Mouse (Mus musculus): ENCODE data around the gene Chst8.

Chst8 gene

DNA sequence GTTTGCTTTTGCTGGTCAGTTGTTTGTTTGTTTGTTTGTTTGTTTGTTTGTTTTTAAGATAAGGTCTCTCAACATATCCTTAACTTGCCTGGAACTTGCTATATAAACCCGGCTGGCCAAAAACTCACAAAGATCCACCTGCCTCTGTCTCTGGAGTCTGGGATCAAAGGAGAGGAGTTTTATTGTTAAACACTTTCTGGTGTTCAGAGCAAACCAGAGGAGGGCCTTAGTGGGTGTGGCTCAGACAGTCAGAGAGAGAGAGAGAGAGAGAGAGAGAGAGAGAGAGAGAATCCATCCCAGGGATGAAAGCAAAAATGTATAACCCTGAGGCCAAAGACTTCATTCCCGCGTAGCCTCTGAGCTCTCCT lies 13.1 kb downstream of the Chst8 start:
- no peak for DNase-seq

DNA sequence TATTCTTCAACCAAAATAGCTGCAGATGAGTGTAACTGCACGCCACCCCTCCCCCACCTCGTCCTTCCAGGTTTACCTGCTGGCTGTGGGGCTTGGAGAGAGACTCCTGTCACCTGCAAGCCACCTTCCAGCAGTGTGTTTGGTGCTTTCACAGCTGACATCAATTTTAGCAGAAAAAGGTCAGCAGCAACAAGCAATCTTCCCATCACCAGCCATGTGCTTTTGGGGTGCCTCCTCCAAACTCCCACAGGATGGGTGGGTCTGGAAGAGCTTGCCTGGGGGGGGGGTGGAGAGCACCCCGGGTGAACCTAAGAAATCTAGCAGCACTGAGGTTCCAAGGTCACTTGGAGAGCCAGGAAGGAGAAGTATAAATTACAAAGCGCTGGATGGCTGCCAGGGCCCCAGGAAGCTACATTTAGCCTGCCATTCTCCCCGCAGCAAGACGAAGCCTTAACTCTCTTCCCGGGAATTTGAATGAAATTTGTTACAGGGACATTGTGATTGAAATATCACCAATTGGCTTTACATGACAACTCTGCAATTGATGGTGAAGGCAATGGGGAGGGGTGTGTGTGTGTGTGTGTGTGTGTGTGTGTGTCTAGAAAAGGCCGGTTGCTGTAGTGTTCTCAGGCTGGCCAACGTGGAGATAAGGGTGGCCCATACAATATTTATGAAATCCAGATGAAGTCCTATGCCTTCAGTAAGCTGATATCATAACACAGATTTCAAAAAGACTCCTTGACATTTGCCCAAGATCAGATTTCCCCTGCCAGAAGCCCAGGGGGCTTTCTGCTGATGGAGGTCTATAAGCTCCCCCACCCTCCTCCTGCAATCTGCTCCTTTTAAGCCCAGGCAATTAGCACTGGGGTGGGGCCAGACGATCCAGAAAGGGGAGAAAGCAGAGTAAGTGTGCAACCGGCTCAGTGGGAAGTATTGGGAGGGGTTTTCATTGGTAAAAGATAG lies 13.8 kb downstream of the Chst8 start:
- no peak for DNase-seq

DNA sequence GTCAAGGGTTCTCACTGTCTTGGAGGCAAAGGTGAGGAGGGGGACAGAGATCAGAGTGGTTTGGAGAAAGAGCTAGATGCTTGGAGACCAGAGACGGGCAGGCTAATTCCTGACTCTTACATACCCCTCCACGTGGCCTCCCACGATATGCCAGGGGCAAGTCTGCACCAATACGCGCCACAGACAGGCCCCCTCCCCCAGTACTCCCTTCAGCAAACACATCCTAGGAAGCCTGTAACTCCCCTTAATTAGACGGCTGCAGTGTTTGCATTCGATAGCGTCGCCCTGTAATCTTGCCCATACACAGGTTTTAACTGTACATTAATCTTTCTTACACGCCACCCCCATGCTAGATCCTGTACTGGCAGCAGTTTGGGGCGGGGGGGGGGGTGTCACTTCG lies 14.5 kb downstream of the Chst8 start:
- no peak for DNase-seq

DNA sequence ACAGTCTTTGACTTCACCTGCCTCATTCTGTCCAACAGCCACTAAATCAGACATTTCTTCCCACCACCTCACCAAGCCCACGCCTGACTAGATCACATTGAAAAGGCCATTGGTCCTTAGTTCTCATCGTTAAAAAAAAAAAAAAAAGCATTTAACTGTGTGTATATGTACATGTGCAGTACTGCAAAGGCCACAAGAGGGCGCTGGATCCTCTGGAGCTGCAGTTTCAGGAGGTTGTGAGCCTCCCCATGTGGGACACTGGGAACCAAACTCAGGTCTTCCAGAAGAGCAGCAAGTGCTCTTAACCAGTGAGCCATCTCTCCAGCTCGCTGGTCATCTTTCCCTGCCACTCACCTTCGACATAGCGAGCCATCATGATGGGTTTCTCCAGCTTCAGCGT lies 22.1 kb downstream of the Chst8 start:
- DNase-seq: no peak

DNA sequence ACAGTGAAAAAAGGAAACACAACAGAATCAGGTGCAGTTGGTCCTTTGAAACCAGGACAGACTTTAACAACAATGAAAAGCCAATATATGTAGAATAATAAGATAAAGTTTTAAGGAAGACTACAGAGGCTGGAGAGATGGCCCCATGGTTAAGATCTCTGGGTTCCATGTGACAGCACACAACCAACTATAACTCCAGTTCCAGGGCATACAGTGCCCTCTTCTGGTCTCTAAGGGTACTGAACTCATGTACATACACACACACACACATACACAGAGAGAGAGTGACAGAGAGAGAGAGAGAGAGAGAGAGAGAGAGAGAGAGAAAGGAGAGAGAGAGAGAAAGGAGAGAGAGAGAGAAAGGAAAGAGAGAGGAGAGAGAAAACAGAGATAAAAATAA lies 25.3 kb downstream of the Chst8 start:
- no peak for DNase-seq

DNA sequence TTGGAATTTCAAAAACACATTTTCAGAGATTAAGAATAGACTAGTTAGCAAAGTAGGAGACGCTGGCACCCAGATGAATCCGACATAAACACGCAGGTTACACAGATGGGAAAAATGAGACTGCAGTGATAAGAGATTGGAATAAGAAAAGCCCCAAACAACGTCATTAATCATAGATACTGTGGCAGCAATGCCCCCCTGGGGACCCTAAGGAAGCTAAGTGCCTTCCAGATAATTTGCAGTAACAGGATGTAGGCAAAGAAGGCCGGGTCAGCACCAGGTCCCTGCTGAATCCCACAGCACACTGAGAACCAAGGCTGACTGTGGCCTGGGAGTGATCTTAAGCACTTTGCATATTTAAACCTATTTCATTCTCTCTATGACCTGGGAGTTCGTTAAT lies 27.5 kb downstream of the Chst8 start:
- DNase-seq: no peak

DNA sequence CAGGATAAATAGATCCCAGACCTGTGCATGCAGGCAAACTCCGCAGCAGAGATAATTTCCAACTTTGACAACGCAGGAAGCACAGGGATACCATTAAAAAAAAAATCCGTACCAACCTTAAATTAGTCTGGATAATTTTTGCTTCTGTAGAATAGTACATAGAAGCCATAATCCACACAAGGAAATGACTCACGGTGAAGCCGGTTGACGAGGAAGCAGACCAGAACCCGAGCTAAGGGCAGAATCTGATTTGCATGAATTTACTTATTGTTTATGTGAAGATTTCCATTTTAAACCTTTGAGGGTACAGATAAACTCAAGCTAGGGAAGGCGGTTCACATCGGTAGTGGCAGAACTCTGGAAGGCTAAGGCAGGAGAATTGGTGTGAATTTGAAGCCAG lies 28.0 kb downstream of the Chst8 start:
- DNase-seq: no peak

DNA sequence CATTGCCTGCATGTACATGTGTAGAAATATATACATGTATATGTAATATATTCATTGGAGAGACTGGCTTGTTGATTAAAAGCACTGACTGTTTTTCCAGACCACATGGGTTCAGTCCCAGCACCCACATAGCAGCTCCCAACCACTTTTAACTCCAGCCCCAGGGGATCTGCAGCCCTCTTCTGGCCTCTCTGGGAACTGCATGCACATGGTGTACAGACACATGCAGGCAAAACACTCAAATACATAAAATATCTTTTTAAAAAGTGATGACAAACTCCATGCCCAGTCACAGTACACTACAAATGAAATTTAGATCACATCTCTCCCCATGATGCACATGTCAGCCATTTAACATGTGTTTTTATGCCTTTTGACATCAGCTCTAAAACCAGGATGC lies 30.5 kb downstream of the Chst8 start:
- DNase-seq: no peak

DNA sequence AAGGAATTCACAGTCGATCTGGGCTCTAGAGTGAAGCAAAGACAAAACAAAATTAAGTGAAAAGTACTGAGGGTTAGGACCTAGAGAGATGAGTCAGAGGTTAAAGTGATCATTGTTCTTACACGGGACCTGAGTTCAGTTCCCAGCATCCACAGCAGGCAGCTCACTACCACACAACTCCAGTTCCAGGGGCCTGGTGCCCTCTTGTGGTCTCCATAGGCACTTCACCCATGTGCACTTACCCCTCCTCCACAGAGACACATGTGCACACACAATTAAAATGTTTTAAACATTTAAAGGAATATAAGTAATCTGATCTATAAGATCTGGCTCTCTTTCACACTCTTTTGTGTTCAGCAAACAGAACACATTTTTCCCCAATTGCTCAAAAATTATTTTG lies 31.3 kb downstream of the Chst8 start:
- DNase-seq: no peak

DNA sequence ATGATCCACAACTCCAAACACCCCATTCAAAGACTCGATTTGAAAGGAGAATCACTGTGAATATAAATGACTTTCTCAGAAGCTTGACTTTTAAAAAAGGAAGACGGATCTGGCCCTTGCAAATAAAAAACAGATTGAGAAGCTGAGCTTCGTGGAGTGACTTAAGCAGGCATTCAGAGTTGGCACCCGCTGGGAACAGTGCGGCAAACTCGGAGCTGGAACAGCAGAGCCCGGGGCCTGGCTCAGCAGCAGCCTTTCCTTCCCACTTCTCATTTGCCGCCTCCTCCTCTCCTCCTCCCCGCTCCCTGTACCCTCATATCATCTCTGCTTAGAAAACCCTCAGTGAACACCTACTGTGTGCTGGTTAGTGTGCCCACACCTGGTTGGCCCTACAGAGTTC lies 34.1 kb downstream of the Chst8 start:
- DNase-seq: peak in 1 of 2 experiments; percentile 27

DNA sequence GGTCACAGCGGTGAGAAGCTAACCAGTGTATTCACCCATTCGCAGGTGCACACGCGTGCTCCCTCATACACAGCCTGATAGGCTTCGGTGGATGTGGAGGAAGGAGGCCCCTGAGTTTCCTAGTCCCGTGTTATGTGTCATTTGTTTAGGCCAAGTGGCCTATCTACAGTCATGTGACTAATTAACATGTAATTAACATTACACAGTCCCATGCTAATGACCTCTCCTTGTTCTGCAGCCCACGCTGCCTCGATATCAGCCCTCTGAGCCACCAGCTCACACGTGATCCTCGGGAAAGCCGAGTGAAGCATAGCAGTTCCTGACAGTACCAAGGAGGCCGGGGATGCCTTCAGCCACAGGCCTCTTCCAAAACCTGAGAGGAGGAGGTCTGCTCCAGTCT lies 36.9 kb downstream of the Chst8 start:
- no peak for DNase-seq

DNA sequence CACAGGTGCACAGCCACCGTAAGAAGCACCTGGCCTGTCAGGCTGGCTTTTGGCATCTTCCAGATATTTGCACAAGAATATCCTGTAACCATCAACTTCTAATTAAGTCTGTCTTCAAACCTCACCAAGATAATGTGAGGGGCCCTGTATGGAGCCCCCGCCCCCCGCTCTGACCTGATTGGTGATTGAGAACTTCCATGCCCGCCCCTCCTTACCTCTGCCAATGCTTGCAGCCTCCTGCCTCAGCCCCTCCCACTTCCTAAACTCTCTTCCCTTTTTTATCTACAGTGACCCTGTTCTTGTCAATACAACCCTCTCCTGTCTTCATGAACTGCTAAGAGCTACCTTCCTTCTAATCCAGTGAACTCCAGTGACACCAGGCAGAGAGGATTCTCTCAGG lies 37.6 kb downstream of the Chst8 start:
- no peak for DNase-seq

DNA sequence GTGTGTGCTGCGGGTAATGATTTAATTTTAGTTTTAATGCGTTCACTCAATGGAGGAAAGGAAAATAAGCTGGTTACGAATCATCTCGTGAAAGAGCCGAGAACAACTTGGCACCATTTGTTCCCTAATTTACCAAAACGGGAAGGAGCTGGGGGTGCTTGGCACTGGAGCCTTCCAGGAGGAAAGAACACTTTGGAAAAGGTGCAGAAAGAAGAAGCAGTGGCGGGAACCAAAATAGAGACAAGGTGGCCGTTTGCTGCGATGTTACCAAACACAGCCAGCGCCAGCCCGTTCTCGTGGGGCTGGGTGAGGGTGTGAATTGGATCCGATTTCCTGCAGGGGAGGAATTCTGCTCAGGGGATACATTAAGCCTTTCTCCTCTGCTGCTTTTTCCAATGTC lies 38.5 kb downstream of the Chst8 start:
- no peak for DNase-seq

DNA sequence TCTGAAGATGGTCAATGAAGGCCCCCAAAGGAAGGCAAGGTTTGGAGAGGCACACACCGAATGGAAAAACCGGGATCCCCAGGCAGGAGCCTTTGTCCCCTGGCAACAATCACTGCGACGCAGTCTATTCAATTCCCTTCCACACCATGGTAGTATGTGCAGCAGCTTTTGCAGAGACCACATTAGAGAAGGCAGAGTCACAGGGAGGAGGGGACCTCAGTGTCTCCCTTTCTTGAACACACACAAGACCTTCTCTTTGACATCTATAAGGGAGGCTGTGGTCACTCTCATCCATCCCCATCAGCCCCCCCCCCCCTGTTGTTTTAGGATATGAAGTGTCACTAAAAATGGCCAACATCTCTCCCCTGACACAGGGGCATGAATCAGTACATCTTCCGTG lies 39.2 kb downstream of the Chst8 start:
- no peak for DNase-seq

DNA sequence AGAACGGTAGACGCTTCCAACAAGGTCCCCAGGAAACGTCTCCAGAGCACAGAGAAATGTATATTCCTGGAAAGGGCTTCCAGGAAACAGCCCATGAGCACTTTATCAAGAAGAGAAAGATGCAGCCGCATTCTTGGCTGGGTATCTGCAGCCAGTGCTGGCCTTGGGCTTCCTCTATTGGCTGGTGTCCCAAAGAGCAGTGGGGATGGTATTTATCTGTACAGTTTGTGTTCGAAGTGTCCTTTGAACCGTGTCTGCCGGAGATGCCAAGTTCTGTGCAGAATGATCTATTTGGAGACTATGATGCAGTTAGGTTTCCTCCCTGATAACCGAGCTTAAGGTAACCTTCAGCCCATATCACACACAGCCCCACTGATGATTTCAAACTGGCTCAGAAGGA lies 43.0 kb downstream of the Chst8 start:
- no peak for DNase-seq

DNA sequence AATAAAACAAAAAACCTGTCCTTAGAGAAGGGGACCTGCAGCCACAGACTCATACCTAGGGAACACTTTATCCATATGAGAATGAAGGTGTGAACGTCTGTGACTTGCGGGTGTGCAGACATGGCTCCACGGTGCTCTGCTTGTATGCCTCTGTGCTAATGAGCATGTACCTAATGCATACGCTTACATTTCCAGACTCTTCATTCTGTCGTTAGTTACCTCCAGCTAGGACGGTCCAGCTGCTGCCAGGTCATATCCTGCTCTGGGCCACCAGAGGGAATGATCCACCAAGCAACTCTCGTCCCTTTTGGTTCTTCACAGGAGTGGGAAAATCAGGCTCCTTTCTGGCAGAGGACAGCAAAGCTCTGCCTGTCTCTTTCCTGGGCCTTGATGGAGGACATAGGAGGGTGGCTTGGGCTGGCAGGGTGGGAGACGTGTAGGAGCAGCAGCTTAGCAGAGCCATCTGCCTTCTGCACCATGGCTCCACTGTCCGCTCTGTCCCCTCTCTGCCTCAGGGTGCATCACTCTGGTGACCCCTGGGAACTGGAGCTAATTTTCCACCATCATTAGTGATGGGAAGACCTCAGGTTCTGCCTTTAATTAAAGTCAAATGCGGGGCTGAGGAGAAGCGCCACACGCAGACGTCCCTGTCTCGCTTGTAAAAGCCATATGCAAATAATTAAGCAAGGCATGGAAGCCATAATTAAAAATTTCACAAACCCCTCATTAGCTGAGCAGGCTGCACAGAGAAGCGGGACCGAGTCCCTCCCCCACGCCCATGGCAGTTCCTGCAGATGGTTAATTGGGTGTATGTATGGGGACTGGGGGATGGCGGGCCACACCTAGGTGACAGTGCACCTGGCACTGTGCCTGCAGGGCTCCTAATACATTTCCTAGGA lies 48.0 kb downstream of the Chst8 start:
- no peak for DNase-seq

DNA sequence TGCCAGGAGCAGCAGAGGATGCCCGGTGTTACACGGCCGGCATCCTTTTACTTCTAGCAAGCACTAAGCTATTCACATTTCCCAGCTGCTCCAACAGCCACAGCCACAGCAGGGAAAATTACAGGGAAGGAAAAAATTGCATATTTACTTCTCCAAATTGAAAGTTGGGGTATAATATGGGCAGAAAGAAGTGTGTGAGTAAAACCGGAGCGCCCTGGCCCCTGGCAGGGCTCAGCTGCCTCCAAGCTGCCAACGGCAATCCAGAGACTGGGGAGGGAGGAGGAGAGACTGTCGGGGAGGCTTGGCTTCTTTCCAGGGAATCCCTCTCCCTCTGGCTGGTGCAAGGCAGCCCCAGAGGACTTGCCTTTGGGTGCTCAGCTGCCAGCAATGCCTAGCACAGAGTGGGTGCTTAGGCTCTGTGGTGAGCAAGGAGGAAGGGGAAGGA lies 53.1 kb downstream of the Chst8 start:
- DNase-seq: peak; percentile 16 to 34

DNA sequence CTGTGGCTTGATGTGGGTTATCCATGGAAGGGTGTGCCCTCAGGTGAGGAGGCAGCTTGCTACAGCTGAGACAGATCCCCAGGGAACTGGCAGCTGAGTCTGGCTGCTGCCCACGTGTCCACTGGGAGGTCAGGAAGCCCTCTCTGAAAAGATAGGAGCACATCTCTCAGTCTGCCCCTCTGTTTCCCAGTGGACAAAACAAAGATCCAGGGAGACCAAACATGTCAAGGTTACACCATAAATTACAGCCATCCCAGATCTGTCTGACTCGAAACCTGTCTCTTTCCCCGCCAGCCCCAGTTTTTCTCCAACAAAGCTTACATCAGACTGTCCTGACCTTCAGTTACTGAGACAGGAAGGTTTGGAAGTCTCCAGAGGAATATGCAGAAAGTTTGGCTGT lies 53.8 kb downstream of the Chst8 start:
- no peak for DNase-seq

DNA sequence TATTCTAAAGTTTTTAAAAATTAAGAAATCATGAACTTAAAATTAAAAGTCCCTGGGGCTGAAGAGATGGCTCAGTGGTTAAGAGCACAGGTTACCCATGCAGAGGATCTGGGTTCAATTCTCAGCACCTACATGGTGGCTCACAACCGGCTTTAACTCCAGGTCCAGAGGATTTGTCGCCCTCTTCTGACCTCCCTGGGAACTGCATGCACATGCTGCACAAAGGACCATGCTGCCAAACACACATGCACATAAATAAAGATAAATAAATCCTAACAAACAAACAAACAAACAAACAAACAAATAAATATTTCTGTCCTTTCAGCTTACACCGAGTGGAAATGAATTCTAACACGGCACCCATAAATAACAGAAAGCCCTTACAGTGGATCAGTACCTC lies 55.0 kb downstream of the Chst8 start:
- DNase-seq: no peak

DNA sequence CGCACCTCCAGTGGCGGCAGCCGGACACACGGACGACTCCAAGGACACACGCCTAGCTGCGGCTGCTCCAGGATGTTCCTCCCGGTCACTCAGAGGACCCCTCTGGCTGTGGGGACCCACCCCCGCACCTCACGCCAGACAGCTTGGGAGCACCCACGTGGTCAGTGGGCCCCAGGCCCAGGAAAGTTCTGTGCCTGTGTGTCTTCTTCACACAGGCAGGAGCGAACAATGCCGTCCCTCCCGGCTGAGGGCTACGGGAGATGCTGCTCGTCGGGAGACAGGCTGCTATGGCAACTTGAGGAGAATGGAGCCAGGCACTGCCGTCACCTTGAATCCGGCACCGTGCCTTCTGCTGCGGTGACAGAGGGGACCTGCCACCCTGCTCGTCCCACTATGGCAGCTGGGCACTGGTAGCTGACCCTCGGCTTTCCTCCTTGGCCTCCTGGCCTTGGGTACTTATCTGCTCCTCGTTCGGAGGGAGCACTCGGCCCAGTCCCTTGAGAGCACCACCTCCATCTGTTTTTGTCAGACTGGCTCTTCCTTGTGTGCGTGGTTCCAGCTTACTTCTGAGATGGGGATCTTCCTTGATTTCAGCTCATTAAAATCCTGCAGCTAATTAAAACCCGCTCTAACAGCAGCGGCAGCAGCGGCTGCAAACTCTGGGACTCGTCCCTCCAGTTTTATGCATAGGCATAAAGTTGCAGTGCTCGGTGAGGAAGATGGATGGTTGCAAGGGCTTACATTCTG lies 59.2 kb downstream of the Chst8 start:
- DNase-seq: no peak

DNA sequence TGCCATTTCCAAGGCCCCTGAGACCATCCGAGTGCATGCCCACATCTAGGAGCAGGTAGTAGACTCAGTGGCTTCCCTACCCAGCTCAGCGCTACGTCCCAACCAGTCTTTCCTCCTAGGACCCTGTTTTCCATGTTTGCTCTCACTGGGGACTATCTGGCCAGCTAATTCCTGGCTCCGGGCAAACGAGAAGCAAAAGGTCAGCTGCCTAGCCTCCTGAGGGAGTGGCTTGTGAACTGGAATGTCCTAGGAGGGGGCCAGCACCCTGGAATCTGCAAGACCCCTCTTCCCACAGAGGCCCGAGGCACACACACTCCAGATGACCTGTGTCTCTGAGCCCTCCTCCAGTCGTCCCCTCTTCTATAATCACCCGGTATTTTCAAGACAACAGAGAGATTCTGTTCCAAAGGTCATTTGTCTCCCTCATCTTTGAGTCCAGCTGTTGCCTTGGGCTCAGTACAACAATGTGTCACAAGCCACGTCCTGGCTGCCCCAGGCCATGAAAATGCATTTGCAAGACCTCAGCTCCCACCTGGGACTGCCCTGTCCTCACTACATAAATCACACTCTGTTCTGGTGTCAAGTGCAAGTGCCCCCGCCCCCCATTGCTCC lies 60.3 kb downstream of the Chst8 start:
- DNase-seq: no peak

DNA sequence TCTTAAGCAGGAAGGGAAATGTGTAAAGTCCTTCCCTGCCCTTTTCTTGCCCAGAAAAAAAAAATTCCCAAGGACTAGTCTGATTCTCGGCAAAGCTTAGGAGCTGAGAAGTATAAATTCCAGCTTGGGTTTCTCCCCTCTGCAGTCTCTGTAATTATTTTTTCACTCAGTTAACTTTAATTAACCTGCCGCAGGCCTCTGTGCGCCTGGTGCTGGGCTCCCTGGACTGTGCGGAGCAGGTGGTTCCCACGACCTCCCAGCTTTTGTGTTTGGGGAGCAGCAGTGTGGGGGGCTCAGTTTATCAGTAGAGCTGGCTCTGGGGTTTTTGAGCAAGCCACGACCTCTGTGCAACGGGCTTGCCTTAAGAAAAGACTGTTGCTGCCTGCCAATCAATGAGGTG lies 62.2 kb downstream of the Chst8 start:
- no peak for DNase-seq

DNA sequence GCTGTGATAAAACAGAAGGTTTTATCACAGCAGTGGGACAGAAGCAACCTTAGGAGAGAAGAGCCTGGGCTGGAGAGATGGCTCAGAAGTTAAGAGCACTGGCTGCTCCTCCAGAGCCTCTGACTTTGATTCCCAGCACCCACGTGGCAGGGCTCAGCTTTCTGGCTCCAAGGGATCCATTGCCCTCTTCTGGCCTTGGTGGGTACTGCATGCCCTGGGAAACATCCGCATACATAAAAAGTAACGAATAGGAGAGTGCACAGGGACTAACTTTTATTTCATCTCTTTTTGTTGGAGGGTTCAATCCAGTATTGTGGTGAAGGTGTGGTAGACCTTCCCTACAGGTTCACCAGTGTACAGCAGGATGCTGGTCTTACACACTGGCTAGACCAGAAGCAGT lies 62.8 kb downstream of the Chst8 start:
- DNase-seq: peak in 1 of 2 experiments; percentile 27

Data from cerebellum, postnatal 25 days (tissue).